Mouse (Mus musculus) olfactory bulb, adult 2 months (tissue): ENCODE measurements around the gene Armh1. TPM values are rescaled to one million over a fixed set of nuclear protein-coding genes. Genes with fewer than 3 reads are reported as not detected.

Experiments used
- H3K27ac ChIP-seq: fragments of 200-500 bp; 2 replicates; pipeline ENCODE4 v1.5.1; 2012; ENCODE audit warnings: low read depth, low read length; ENCODE audit not compliant: insufficient read depth
- H3K4me1 ChIP-seq: fragments of 200-500 bp; 2 replicates; pipeline ENCODE4 v1.6.1; 2012; ENCODE audit warnings: low read length; ENCODE audit not compliant: control insufficient read depth, insufficient read depth
- H3K4me3 ChIP-seq: fragments of 200-500 bp; 2 replicates; pipeline ENCODE4 v1.5.1; 2012; ENCODE audit warnings: mild to moderate bottlenecking, low read depth, low read length, moderate library complexity; ENCODE audit not compliant: insufficient read depth
- CTCF ChIP-seq: fragments of 200-500 bp; IDR thresholded peaks from 2 replicates; pipeline ENCODE4 v1.5.1; 2012; ENCODE audit warnings: low read depth, mild to moderate bottlenecking, low read length, moderate library complexity; ENCODE audit not compliant: insufficient read depth
- POLR2A ChIP-seq: fragments of 200-500 bp; IDR thresholded peaks from 2 replicates; pipeline ENCODE4 v1.6.1; 2012; ENCODE audit warnings: mild to moderate bottlenecking, low read depth, low read length, moderate library complexity; ENCODE audit not compliant: insufficient read depth
- WGBS: fragments of 180-500 bp; shearing (Covaris S2); methylation state at CpG from one replicate; pipeline ENCODE4 v1.1.7; 2018; 5-methylcytosine and 5-hydroxymethylcytosine counted together
- polyA plus RNA-seq: library from polyadenylated mRNA; stranded (reverse); fragments of >200 nt; gene quantifications from 2 replicates; pipeline ENCODE4 v1.2.4, GENCODE M21; 2012; ENCODE audit warnings: low replicate concordance; ENCODE audit not compliant: missing spikeins, insufficient read depth, insufficient read length

Gene Armh1
- polyA plus RNA-seq, 1 experiment, result not detected

DNA sequence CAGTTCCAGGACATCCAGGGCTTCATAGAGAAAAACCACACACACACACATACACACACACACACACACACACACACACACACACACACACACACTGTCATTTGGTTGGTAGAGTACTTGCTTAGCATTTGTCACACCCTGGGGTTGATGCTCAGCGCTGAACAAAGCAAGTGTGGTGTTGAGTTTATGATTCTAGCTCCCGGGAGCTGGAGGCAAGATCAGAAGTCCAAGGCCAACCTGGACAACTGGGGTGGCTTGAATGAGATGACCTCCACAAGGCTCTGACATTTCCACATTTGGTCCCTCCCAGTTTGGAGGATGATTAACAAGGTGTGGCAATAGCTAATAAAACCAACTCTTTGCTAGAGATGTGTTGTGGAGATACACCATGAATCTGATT, 20.7 kb downstream of the Armh1 start:
- Histone ChIP-seq H3K4me1 (no peaks in the 10 kb centered on the region), H3K27ac (no peak overlapping the region), H3K4me3 (no peak overlapping the region)
- WGBS, result 93% methylated on average over 2 of the region's 2 CpGs
- TF ChIP-seq CTCF, result no peak
- no peak for TF ChIP-seq POLR2A

DNA sequence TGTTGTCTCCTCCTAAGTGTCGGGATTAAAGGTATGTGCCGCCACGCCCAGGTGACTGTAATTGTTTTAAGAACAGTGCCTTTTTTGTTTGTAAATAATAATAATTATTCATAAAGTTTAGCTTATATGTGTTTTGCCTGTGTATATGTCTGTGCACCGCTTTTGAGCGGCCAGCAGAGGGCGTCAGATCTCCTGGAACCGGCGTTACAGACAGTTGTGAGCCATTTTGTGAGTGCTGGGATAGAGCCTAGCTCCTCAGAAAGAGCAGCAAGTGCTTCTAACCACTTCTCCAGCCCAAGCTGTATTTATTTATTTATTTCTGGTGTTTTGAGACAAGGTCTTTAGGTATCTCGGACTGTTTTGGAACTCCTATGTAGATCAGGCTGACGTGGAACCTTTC, 21.6 kb downstream of the Armh1 start:
- WGBS, result 56% methylated on average over 10 of the region's 10 CpGs
- no peak overlapping the region for H3K27ac ChIP-seq
- TF ChIP-seq CTCF (peak; percentile 26; the same call in 1 of the 2 replicates), POLR2A (no peak)

DNA sequence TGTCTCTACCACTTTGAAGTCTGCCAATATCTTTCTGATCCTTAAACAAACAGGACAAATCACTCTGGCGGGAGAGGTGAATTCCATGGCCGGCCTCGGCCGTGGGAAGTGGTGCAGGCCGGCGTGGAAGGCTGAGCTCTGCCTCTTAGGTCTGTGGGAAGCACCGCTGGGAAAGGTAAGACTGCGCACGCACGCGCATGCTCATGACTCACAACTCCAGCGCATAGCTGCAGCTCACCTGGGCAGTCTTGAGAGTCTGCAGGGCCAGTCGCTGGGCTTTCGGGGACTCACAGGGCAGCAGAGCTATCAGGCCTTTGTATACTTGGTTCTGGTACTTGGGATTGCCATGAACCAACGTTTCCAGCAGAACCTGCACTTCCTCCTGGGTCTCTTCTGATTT, 22.3 kb downstream of the Armh1 start:
- no peak overlapping the region for H3K27ac ChIP-seq
- no peaks in the 10 kb centered on the region for H3K4me1 ChIP-seq
- no peak for TF ChIP-seq CTCF
- TF ChIP-seq POLR2A, result no peak
- H3K4me3 ChIP-seq, result no peak overlapping the region
- WGBS, result 86% methylated on average over 15 of the region's 15 CpGs

More for the DNA sequence above, 21.6 kb downstream of the Armh1 start:
- H3K4me1 ChIP-seq, result no peaks in the 10 kb centered on the region
- H3K4me3 ChIP-seq, result no peak overlapping the region

DNA sequence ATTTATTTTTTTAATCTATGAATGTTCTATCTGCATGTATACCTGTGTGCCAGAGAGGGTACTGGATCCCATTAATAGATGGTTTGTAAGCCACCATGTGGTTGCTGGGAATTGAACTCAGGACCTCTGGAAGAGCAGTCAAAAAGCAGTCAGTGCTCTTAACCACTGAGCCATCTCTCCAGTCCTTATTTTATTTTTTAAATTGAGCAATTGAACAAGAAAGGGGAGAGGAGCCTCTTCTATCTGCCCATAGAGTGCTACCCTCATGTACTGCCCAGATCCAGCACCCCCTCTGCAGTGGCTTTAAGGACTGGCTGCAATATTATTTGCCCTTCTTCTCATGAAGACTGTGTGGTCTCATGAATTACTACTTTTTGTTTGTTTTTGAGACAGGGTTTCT, 26.7 kb downstream of the Armh1 start:
- H3K4me3 ChIP-seq, result no peak overlapping the region
- no peaks in the 10 kb centered on the region for H3K4me1 ChIP-seq
- H3K27ac ChIP-seq, result no peak overlapping the region
- TF ChIP-seq CTCF (no peak), POLR2A (no peak)

DNA sequence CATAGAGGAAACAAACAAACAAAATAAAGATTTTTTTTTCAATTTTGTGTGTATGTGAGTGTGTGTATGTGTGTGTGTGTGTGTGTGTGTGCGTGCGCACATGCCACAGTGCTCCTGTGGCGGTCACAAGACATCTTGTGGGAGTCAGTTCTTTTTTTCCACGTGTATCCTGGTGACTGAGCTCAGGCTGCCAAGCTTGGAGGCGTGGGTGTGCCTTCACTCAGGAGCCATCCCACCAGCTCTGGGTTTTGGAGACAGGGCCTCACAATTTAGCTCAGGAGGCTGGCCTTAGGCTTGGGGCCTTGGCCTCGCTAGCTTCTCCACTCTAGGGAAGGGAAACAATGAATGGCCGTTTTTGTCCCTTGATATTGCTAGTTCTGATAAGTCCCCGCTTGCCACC, 27.8 kb downstream of the Armh1 start:
- Histone ChIP-seq H3K27ac (no peak overlapping the region), H3K4me1 (no peaks in the 10 kb centered on the region), H3K4me3 (no peak overlapping the region)
- 82% methylated on average over 8 of the region's 8 CpGs for WGBS
- TF ChIP-seq POLR2A, result no peak
- TF ChIP-seq CTCF, result no peak

DNA sequence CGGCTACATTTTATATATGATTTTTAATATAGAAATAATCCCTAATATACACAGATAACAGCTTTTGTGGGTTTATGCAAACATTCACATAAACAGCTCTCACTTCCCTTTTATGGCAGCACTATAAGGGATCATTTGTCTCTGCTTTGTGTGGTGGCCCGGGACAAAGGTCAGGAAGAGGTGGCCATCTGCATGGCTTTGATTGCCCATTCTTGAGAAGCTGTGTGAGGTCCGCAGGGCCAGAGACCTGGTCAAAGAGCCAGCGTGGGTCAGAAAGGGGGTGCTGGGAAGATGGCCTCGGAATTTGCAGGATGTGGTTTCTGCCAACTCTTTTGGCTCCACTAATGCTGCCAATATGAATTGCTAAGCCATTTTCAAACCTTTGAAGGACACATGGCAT, 28.9 kb downstream of the Armh1 start:
- no peak overlapping the region for H3K4me3 ChIP-seq
- 70% methylated on average over 5 of the region's 5 CpGs for WGBS
- H3K4me1 ChIP-seq, result no peaks in the 10 kb centered on the region
- no peak overlapping the region for H3K27ac ChIP-seq
- TF ChIP-seq CTCF (no peak), POLR2A (no peak)

DNA sequence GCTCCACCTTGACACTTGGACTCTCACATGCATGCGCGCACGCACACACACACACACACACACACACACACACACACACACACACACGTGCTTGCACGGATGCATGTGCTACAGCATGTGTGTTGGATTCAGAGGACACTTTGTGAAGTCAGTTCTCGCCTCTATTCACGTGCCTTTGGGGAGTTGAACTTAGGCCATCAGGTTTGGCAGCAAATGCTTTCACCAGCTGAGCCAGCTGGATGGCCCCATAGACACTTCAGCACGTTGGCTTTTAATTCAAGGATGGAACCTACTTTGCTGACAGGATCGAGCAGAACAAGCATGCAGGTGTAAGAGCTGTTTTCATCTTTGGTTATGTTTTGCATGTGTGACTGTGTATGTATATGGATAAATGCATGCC, 30.1 kb downstream of the Armh1 start:
- 78% methylated on average over 9 of the region's 9 CpGs for WGBS
- TF ChIP-seq CTCF (no peak), POLR2A (no peak)
- H3K4me1 ChIP-seq, result peaks cover 5% of the 10 kb centered on the region; the same call in 1 of the 2 replicates
- no peak overlapping the region for H3K4me3 ChIP-seq
- no peak overlapping the region for H3K27ac ChIP-seq

DNA sequence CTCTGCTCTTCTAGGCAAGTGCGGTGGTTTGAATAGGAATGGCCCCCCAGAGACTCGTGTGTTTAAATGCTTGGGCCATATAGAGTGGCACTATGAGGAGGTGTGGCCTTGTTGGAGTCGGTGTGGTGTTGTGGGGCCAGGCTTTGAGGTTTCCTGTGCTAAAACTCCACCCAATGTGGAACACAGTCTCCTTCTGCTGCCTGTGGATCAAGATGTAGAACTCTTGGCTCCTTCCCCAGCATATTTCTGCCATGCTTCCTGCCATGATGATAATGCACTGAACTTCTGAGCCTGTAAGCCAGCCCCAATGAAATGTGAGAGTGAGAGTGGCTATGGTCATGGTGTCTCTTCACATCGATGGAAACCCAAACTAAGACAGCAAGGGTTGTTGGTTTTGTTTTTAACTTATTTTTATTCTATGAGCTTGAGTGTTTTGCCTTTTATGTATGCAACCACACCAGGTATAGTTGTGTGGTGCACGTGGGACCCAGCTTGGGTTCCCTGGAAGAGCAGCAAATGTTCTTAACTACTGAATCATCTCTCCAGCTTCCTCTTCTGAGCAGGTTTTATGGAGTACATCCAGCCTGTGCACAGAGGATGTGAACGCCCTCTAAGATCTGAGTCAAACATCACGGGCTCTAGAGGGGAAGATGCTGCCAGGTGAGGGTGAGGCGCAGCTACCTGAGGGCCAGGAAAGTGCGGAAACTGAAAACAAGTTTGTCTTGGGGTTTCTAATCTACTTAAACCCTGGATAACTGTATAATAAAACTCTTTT, 31.0 kb downstream of the Armh1 start:
- Histone ChIP-seq H3K4me1 (peaks cover 7% of the 10 kb centered on the region; the same call in 1 of the 2 replicates), H3K27ac (no peak overlapping the region), H3K4me3 (no peak overlapping the region)
- TF ChIP-seq CTCF (no peak), POLR2A (no peak)
- 81% methylated on average over 9 of the region's 9 CpGs for WGBS

DNA sequence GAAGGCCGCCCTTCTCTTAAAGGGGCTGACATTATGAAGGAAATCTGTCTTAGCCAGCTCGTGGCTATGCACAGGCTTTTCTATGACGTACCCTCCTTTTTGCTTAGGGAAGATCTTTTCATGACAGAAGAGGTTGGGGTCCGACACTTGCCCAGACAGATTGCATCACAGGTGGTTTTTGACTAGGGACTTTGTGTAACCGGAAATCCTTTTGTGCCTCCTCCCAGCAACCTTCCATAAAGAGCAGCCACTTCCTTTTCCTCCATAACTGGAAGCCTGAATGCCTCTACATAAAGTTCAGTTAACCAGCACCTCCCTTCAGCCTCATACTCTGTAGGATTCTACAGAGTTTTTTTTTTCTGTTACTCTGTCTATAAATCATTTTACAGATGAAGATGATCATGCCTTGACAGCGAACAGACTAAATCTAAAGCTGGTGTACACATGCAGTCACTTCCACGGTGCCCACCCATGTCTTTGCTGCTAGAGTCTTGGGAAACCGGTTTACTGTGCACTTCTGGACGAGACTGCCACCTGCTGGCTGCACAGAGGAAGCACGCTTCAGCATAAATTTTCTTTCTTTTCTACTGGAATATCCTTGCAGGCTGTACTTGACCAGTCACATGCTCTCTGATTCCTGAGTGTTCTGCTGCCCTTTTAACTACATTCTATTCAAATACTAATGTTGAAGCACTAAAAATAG, 33.3 kb downstream of the Armh1 start:
- Histone ChIP-seq H3K4me3 (no peak overlapping the region), H3K4me1 (peaks cover 7% of the 10 kb centered on the region; the same call in 1 of the 2 replicates), H3K27ac (no peak overlapping the region)
- WGBS, result 35% methylated on average over 10 of the region's 10 CpGs
- TF ChIP-seq CTCF (peak; percentile 31; the same call in 1 of the 2 replicates), POLR2A (no peak)
